Mouse (Mus musculus): ENCODE measurements around the gene Lenep.

The Lenep gene

GRCm38 (mm10) chr3:89391663-89392511 lies 10.7 kb downstream of the Lenep start:
- peak; percentile 87 for DNase-seq (ENCODE audit: inconsistent ontology term)

- peak; percentile 39 for DNase-seq (ENCODE audit: inconsistent ontology term)
These were observed 11.6 kb downstream of the Lenep start for GRCm38 (mm10) chr3:89390699-89391662.

GRCm38 (mm10) chr3:89390111-89390515 lies 12.5 kb downstream of the Lenep start:
- peak; percentile 44 for DNase-seq (ENCODE audit: inconsistent ontology term)

- no peak for DNase-seq (ENCODE audit: inconsistent ontology term)
These were observed 13.5 kb downstream of the Lenep start for GRCm38 (mm10) chr3:89388901-89389740.

- peak; percentile 51 for DNase-seq (ENCODE audit: inconsistent ontology term)
These were observed 14.3 kb downstream of the Lenep start for GRCm38 (mm10) chr3:89388134-89388881.

- DNase-seq (ENCODE audit: inconsistent ontology term) = peak; percentile 44
These were observed 15.0 kb downstream of the Lenep start for GRCm38 (mm10) chr3:89387632-89388031.

- no peak for DNase-seq (ENCODE audit: inconsistent ontology term)
These were observed 15.9 kb downstream of the Lenep start for GRCm38 (mm10) chr3:89386438-89387420.

- no peak for DNase-seq (ENCODE audit: inconsistent ontology term)
These were observed 17.1 kb downstream of the Lenep start for GRCm38 (mm10) chr3:89385451-89385850.

- DNase-seq (ENCODE audit: inconsistent ontology term) = no peak
These were observed 18.1 kb downstream of the Lenep start for GRCm38 (mm10) chr3:89384331-89385076.

- no peak for DNase-seq (ENCODE audit: inconsistent ontology term)
These were observed 18.8 kb downstream of the Lenep start for GRCm38 (mm10) chr3:89383651-89384255.

- DNase-seq (ENCODE audit: inconsistent ontology term) = no peak
These were observed 19.6 kb downstream of the Lenep start for GRCm38 (mm10) chr3:89382950-89383349.

GRCm38 (mm10) chr3:89382033-89382882 lies 20.3 kb downstream of the Lenep start:
- DNase-seq (ENCODE audit: inconsistent ontology term) = no peak

GRCm38 (mm10) chr3:89381233-89381632 lies 21.4 kb downstream of the Lenep start:
- DNase-seq (ENCODE audit: inconsistent ontology term) = no peak

GRCm38 (mm10) chr3:89380711-89381110 lies 21.9 kb downstream of the Lenep start:
- no peak for DNase-seq (ENCODE audit: inconsistent ontology term)

- DNase-seq (ENCODE audit: inconsistent ontology term) = no peak
These were observed 22.3 kb downstream of the Lenep start for GRCm38 (mm10) chr3:89380291-89380690.

GRCm38 (mm10) chr3:89379388-89380131 lies 23.0 kb downstream of the Lenep start:
- no peak for DNase-seq (ENCODE audit: inconsistent ontology term)
